Mouse (Mus musculus): ENCODE data around the gene Gpr176. TPM values are rescaled to one million over a fixed set of nuclear protein-coding genes. Genes with fewer than 3 reads are reported as not detected.

Gpr176 gene
- not detected in 2 replicates for polyA plus RNA-seq (2012; ENCODE audit: low replicate concordance)

GRCm38 (mm10) chr2:118372901-118373571 is at the start of gene Gpr176:
Gene Gpr176, minus strand, starts transcription at chr2:118373419.

GRCm38 (mm10) chr2:118388341-118389335 is 15.4 kb upstream of the Gpr176 start, which contains the start of gene Eif2ak4:
Gene Eif2ak4, plus strand, starts transcription at chr2:118388618.

GRCm38 (mm10) chr2:118256621-118257053 is 116.6 kb downstream of the Gpr176 start, which contains the start of gene Fsip1:
Gene Fsip1, minus strand, starts transcription at chr2:118256966.

Other genes starting within 250 kb of the Gpr176 start
- gene Fsip1, start 116.5 kb downstream of the Gpr176 start, polyA plus RNA-seq (2012; ENCODE audit: low replicate concordance): not detected in 2 replicates
- 4.8 and 5.3 TPM in 2 replicates for gene Eif2ak4, start 15.2 kb upstream of the Gpr176 start, polyA plus RNA-seq (2012; ENCODE audit: low replicate concordance)
- 3.5 and 65.2 TPM in 2 replicates for gene Srp14, start 106.3 kb upstream of the Gpr176 start, polyA plus RNA-seq (2012; ENCODE audit: low replicate concordance)
- 15.2 and 22.8 TPM in 2 replicates for gene Bmf, start 176.3 kb upstream of the Gpr176 start, polyA plus RNA-seq (2012; ENCODE audit: low replicate concordance)
- 18.6 and 29.3 TPM in 2 replicates for gene Bub1b, start 224.8 kb upstream of the Gpr176 start, polyA plus RNA-seq (2012; ENCODE audit: low replicate concordance)

Measured in leukemia stem cell, adult 10-12 weeks (primary cell).